Mouse (Mus musculus): ENCODE data around the gene Tex21.
A peak's percentile ranks its signal among the peaks of the same experiment; 100 is the strongest.
"Not testable (repeated sequence)": the region's sequence is repeated elsewhere in the genome, so short reads cannot be mapped to it uniquely, and the experiment has no call there.

The Tex21 gene

GRCm38 (mm10) chr12:76194526-76194925, 52.0 kb downstream of the Tex21 start:
- no peak for DNase-seq

- no peak for DNase-seq
Observed at GRCm38 (mm10) chr12:76190940-76191339, 55.6 kb downstream of the Tex21 start.

- peak; percentile 29 for DNase-seq
Observed at GRCm38 (mm10) chr12:76187849-76188248, 58.7 kb downstream of the Tex21 start.

- no peak for DNase-seq
Observed at GRCm38 (mm10) chr12:76186473-76186872, 60.1 kb downstream of the Tex21 start.

- DNase-seq = no peak
Observed at GRCm38 (mm10) chr12:76185167-76185816, 61.3 kb downstream of the Tex21 start.

GRCm38 (mm10) chr12:76184271-76184670, 62.3 kb downstream of the Tex21 start:
- no peak for DNase-seq

- DNase-seq = no peak
Observed at GRCm38 (mm10) chr12:76182831-76183230, 63.7 kb downstream of the Tex21 start.

- DNase-seq = no peak
Observed at GRCm38 (mm10) chr12:76181471-76181870, 65.1 kb downstream of the Tex21 start.

GRCm38 (mm10) chr12:76180442-76180841, 66.1 kb downstream of the Tex21 start:
- no peak for DNase-seq

- DNase-seq = no peak
Observed at GRCm38 (mm10) chr12:76179527-76179926, 67.0 kb downstream of the Tex21 start.

GRCm38 (mm10) chr12:76179051-76179450, 67.5 kb downstream of the Tex21 start:
- DNase-seq = no peak

- peak; percentile 85 for DNase-seq
Observed at GRCm38 (mm10) chr12:76177864-76178518, 68.6 kb downstream of the Tex21 start.

- peak; percentile 34 for DNase-seq
Observed at GRCm38 (mm10) chr12:76177000-76177863, 69.3 kb downstream of the Tex21 start, which contains the start of gene Esr2. Esr2 (minus strand) TSS chr12:76177259.

GRCm38 (mm10) chr12:76165641-76166040, 80.9 kb downstream of the Tex21 start:
- DNase-seq = no peak

GRCm38 (mm10) chr12:76152389-76152788, 94.2 kb downstream of the Tex21 start:
- not testable (repeated sequence) for DNase-seq

All from lung, postnatal 14 days (tissue).